29 mouse cellular contexts compared by ENCODE assay signal in the genomic region with DNA sequence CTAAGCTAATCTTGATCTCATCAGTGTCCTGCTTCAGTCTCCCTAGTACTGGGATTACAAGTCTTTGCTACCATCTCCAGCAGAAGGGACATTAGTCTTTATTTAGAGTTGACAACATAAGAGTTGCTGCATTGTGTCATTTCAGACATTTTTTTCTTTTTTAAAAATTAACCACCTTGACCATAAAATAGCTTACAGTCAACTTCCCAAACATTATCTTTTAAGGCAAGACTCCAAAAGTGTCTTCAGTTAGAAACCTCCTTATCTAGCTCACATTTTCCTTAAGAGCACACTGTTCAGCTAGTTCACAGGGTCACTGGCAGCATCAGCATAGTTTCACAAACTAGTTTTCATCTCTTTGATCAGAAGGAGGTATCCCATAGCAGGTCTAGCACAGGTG.
"Had no signal": no experiment of that assay in that cellular context is flagged by ENCODE, and none has a peak within 500 bp of the region (broad histone marks: within the 10 kb centered on the region; RNA-seq: fewer than 3 reads in every experiment).

No protein-coding gene starts in this region.

- H3K9me3 ChIP-seq: limb, embryonic 10.5 days; limb, embryonic 12.5 days; limb, embryonic 13.5 days; limb, embryonic 15.5 days; liver, embryonic 12.5 days; liver, embryonic 13.5 days; liver, embryonic 15.5 days; lung, embryonic 15.5 days; midbrain, embryonic 10.5 days; midbrain, embryonic 12.5 days; midbrain, embryonic 13.5 days; midbrain, embryonic 15.5 days had no signal

- H3K27ac ChIP-seq: limb, embryonic 10.5 days; limb, embryonic 12.5 days; limb, embryonic 13.5 days; limb, embryonic 15.5 days; liver, embryonic 12.5 days; liver, embryonic 13.5 days; liver, embryonic 14.5 days; liver, embryonic 15.5 days; lung, embryonic 15.5 days; macrophage; midbrain, embryonic 10.5 days; midbrain, embryonic 12.5 days; midbrain, embryonic 13.5 days; midbrain, embryonic 15.5 days had no signal

- H3K9ac ChIP-seq: limb, embryonic 12.5 days; limb, embryonic 13.5 days; limb, embryonic 15.5 days; liver, embryonic 12.5 days; liver, embryonic 13.5 days; liver, embryonic 14.5 days; liver, embryonic 15.5 days; liver, postnatal 0 days; lung, embryonic 14.5 days; lung, embryonic 15.5 days; midbrain, embryonic 12.5 days; midbrain, embryonic 13.5 days; midbrain, embryonic 15.5 days had no signal

- H3K4me3 ChIP-seq: limb, embryonic 10.5 days; limb, embryonic 12.5 days; limb, embryonic 13.5 days; limb, embryonic 15.5 days; liver, embryonic 12.5 days; liver, embryonic 13.5 days; liver, embryonic 15.5 days; lung, embryonic 15.5 days; megakaryocyte, embryonic 14.5 days; midbrain, embryonic 10.5 days; midbrain, embryonic 12.5 days; midbrain, embryonic 13.5 days; midbrain, embryonic 15.5 days; myocyte had no signal

- DNase-seq: left cerebral cortex, postnatal 4 days; liver; liver, embryonic 13.5 days; liver, postnatal 0 days; lung, adult 18-20 months; lung, adult 2 months; lung, embryonic 14.5 days; lung, postnatal 10 days; lung, postnatal 14 days; lung, postnatal 36 days; lung, postnatal 4 days; midbrain, embryonic 14.5 days had no signal

- H3K36me3 ChIP-seq: limb, embryonic 10.5 days; limb, embryonic 12.5 days; limb, embryonic 13.5 days; limb, embryonic 15.5 days; liver, embryonic 12.5 days; liver, embryonic 13.5 days; liver, embryonic 15.5 days; lung, embryonic 15.5 days; midbrain, embryonic 10.5 days; midbrain, embryonic 12.5 days; midbrain, embryonic 13.5 days; midbrain, embryonic 15.5 days had no signal

- H3K4me1 ChIP-seq: limb, embryonic 10.5 days; limb, embryonic 12.5 days; limb, embryonic 13.5 days; limb, embryonic 15.5 days; liver, embryonic 12.5 days; liver, embryonic 13.5 days; liver, embryonic 15.5 days; lung, embryonic 15.5 days; megakaryocyte, embryonic 14.5 days; midbrain, embryonic 10.5 days; midbrain, embryonic 12.5 days; midbrain, embryonic 13.5 days; midbrain, embryonic 15.5 days had no signal

- ATAC-seq: liver, embryonic 12.5 days; liver, postnatal 0 days; lung, postnatal 0 days; midbrain, embryonic 13.5 days; midbrain, embryonic 15.5 days; midbrain, embryonic 16.5 days had no signal

- H3K27me3 ChIP-seq: limb, embryonic 12.5 days; limb, embryonic 13.5 days; limb, embryonic 15.5 days; liver, embryonic 12.5 days; liver, embryonic 13.5 days; liver, embryonic 15.5 days; lung, embryonic 15.5 days; megakaryocyte, embryonic 14.5 days; midbrain, embryonic 12.5 days; midbrain, embryonic 13.5 days; midbrain, embryonic 15.5 days had no signal
